Mouse (Mus musculus) cerebellum, adult 18-20 months (tissue): ENCODE measurements around the gene Phb2.

Experiments
- DNase-seq, 2 experiments: peaks; one replicate each; pipeline ENCODE4 v3.0.0; 2021

The Phb2 gene

DNA sequence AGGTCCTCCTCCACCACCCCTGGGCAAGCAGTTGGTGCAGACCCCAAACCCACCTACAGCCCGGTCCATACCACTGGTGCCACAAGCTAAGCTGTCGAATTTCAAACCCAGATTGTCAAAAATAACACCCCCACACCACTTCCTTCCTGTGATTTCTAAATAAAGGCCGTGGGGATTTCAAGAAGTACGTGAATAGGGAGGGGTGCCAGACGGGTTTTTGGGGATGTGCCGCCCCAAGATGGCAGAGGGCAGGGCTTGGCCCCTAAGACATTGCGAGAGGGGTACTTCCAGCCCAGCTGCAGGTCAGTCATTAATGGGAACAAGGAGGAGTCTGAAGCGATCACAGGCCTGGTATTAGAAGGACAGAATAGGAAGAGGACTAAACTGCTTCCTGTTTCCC lies 11.4 kb downstream of the Phb2 start:
- DNase-seq: no peak

DNA sequence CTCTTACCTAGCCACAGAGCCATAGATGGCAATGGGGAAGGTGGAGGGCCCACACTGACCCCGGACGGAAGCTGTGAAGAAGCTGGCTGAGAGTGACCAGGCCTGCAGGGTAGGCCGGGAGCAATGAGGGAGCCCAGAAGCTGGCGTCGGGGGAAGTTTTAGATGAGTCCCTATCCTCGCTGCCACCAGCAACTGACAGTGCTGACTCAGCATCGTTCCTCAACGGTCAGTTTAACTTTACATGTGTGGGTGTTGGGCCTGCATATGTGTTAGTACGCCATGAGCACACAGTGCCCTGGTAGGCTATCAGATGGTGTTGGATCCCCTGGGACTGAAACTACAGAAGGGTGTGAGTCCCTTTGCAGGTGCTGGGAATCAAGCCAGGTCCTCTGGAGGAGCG lies 12.3 kb downstream of the Phb2 start:
- no peak for DNase-seq

- DNase-seq: no peak
Measured at GRCm38 (mm10) chr6:124728621-124729020, 16.5 kb downstream of the Phb2 start.

DNA sequence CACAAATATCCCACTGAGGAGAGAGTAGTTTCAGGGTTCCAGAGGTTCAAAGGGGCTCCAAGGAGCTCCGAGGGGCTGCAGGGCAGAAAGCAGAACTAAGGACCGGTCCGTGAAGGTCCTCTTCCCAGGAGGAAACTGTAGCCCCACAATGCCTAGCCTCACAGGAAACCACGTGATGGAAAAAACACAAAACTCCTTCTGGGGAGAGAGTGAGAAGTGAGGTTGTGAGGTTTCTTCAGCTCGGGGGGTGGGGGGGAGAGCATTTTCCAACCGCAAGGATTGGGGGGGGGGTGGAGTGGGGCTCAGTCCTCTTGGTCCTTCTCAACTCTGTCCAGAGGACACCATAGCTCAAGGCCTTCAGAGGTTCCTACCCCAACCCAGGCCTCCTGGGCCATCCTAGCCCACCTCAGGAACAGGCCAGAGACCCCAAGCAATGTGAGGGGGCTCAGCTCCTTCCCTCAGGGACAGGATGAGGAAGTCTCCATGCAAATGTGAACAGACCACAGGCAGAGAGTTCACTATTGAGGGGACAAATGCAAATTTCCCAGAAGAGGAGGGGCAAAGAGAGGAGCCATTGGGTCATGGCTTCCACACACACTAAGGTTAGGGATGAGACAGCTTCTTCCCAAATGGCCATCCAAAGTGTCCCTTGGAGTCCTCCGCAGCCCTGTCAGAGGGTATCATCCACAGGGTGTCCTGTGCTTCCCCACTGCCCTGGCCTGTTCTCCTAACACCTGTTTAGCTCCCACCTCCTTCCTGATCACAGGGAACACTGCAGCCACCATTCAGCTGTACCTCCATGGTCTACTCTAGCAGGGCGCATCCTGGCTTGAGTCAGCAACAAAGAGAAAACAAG lies 17.9 kb downstream of the Phb2 start:
- DNase-seq: no peak

DNA sequence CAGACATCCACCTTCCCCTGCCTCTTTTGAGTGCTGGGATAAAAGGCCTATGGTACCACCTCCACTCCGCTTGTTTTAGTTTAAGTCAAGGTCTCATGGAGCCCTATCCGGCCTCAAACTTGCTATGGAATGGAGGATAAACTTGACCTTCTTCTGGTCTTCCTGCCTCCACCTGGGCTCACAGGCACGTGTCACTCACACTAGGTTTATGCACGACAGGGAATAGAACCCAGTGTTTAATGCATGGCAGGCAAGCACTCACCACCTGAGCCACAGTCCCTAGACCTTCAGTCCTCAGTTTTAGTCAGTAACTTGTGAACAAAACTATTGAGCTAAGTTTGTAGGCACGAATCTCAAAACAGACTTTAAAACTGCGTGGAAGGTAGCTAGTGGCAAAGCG lies 18.9 kb downstream of the Phb2 start:
- DNase-seq: no peak

- DNase-seq: no peak
Measured at GRCm38 (mm10) chr6:124732476-124733370, 20.6 kb downstream of the Phb2 start.

GRCm38 (mm10) chr6:124734417-124734816 lies 22.3 kb downstream of the Phb2 start:
- no peak for DNase-seq

DNA sequence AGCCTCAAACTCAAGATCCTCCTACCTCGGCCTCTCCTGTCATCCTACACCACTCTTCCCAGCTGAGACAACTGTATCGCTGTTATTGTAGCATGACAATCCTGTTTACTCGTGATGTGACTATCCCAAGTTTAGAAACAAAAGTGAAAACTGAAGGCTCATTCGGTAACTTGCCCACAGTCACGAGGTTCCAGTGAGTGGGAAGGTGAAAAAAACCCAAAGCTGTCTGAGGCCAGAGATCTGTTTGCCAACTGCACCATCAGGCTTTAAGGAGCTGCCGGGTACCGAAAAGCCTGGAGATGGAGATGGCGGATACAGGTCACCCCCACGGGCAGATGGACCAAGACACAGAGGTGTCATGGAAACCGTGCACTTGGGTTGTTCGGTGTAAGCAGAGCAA lies 24.9 kb downstream of the Phb2 start:
- no peak for DNase-seq

- DNase-seq: no peak
Measured at GRCm38 (mm10) chr6:124738511-124739023, 26.4 kb downstream of the Phb2 start, which contains the start of gene Ptpn6. Ptpn6 (minus strand) TSS chr6:124738714.

DNA sequence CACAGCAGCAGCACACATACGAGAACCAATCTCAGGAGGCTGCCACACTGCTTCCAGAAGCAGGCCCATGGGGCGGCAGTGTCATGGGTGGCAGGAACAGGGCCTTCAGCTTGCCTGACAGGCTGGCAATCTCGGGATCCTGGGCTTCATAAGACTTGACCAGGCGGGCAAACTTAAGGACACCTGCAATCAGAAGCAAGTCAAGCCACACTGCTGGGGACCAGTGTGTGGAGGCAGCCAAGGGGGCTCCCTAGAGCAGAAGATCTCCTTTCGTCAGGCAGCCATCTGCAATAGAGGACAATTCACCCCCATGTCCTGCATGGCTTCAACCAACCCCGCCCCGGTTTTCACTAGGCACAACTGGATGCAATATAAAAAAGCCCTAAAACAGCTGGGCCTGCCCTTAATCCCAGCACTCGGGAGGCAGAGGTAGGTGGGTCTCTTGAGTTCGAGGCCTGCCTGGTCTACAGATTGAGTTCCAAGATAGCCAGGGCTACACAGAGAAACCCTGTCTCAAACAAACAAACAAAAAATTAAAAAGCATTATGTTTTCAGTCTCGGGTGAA lies 27.2 kb downstream of the Phb2 start:
- DNase-seq: no peak

DNA sequence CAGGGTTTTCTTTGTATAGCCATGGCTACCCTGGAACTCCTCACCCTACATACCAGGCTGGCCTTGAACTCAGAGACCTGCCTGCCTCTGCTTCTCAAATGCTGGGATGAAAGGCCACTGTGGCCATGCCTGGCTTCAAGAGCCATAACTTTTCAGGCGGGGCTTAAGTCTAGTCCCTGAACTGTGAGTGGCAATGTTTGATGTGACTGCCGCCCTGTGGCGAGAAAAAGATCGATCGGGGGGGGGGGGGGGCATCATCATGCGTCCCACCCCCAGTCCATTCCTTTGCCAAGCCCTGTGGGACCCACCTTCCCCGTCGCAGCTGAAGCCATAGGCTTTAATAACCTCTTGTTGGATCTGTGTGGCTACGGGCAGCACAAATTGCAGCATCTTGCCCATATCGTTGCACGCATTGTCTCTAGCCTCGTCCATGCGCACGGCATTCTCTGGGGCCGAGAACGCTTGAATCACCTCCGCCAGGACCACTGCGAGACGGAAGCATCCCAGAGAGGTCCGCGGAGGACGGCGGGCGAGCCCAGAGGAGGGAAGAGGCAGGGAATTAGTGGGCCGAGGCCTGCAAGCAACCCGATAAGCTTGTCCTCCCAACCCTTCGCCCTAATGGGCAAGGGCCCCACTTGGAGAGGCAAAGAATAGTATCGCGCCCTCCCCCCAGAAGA lies 28.2 kb downstream of the Phb2 start:
- peak; percentile 50 to 74 for DNase-seq

DNA sequence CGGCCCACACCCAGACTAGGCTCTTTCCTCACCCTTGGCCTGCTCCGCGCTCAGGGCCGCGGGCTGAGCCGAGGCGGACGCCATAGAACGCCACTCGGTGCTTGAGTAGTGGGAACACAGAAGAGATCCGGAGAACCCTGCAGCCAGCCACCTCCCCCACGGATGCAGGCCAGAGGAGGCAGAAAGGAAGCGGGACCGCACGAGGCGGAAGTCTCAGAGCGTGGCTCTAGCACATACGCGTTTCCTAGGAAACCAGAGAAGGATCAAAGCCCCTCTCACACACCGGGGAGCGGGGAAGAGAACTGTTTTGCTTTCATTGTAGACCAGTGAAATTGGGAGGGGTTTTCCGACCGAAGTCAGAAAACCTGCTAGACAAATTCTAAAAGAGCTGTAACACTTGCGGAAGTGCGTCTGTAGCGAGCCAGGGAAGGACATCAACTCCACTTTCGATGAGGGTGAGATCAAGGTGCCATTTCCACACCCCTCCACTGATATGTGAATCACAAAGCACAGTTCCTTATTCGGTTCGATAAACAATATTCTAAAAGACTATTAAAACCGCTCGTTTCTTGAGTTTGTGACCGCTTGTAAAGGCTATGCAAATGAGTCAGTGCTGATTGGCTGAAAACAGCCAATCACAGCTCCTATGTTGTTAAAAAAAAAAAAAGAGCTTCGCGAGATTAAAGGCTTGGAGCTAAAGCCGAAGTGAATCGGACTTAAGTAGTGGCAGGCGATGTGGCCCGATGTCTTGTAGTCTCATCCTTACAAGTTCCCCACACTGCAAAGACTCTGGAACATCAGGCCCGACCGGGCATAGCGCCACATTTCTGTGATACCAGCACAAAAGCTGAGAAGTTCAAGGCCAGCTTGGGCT lies 29.0 kb downstream of the Phb2 start, which contains the start of gene Grcc10:
Grcc10 (minus strand) TSS at position 487 of the 874 bp plus-strand sequence.
- peak; percentile 84 to 88 for DNase-seq

DNA sequence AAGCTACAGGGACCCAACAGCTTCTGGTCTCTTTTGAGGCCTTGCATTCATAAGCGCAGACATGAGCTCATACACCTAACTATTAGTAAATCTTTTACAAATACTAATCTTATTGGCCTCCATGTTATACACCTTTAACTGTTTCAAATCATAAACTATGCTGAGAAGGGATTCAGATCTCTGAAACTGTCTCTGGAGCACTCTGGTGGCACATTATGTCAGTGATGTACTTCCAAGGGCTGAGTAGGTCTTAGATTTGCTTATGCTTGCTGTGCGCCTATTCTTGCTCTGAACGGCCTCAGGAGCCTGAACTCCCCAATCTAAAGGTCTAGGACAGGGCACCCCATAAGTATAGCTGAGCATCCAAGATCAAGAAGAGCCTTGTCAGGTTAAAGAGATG lies 29.7 kb downstream of the Phb2 start:
- peak in 1 of 2 experiments; percentile 24 for DNase-seq

- peak; percentile 31 to 36 for DNase-seq
Measured at GRCm38 (mm10) chr6:124742839-124743514, 30.8 kb downstream of the Phb2 start.

DNA sequence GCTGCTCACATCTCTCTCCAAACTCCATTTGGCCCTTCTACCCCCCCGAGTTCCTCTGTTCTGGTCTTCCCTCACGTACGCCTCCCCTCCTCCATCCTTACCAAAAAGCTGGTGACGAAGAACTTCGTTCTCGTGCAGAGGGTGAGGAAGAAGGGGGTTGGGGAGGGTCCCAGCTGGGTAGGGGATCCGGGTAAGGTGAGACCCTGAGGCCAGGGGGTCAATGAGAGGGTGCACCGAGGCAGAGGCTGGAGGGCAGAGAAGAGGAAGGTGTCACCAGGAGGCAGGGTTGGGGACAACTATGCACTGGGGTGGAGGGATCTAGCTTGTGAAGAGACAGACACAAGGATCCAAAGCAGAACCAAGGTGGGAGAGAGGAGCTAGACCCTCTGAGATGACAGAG lies 31.5 kb downstream of the Phb2 start:
- peak; percentile 17 to 37 for DNase-seq

GRCm38 (mm10) chr6:124744755-124745321 lies 32.7 kb downstream of the Phb2 start:
- DNase-seq: peak; percentile 65 to 72

DNA sequence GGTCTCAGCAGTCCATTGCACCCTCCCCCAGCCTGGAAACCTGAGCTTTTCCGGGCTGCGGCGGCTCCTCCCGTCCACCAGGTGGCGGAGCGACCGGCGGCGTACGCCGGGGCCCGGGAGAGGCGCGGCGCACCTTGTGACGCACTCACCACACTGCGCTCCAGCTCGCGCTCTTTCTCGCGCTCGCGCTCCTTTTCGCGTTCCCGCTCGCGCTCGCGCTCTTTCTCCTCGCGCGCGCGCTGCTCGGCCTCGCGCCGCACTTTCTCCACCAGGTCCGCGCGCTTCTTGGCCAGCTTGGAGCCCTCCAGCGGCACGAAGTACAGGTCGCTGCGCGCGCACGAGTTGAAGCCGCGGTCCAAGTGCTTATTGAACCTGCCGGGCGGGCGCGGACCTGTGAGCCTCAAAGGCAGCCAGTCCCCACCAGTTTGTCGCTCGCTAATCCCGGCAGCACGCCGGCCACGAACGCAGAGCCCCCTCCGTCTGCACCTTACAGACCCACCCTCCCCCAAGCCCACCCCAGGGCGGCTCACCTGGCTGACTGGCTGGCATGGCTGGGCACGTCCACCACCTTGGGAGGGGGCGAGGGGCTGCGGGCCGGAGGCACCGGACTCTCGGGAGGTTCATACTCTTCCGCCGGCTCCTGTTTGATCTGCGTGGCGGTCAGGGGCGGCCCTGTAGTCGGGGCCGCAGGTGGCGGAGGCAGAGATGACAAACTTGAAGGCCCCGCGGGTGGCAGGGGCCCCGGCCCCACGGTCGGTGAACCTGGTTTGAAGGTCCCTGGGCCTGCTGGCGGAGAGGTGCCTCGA lies 33.6 kb downstream of the Phb2 start:
- peak; percentile 94 to 98 for DNase-seq

DNA sequence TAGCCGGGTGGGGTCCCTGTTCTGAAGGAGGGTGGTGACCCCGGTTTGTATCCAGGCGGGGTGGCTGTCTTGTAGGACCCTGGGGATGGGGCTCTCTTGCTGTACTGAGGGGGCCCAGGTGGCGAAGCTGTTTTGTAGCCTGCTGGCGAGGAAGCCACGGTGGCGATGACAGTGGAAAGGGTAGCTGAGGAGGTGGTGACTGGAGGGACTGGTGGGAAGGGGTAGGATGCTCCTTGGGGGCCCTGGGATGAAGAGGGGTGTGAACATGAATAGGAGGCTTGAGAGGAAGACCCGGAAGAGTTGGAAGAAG lies 34.1 kb downstream of the Phb2 start:
- DNase-seq: peak in 1 of 2 experiments; percentile 51
